Mouse (Mus musculus) midbrain, embryonic 10.5 days (tissue): Measurements from ENCODE around the gene Tnip1. TPM values are rescaled to one million over a fixed set of nuclear protein-coding genes. Genes with fewer than 3 reads are reported as not detected.

Experiments
- DNase-seq: peaks from one replicate; pipeline ENCODE4 v3.0.0-alpha.2; 2017; ENCODE audit warnings: low spot score
- H3K27ac ChIP-seq: fragments of 300-500 bp; sonication (generic); replicated peaks from 2 replicates; pipeline ENCODE4 v1.5.1; 2016; ENCODE audit warnings: mild to moderate bottlenecking
- H3K27me3 ChIP-seq: fragments of 300-500 bp; sonication (generic); 2 replicates; pipeline ENCODE4 v1.6.1; 2016; ENCODE audit warnings: low read depth, mild to moderate bottlenecking; ENCODE audit not compliant: poor library complexity, severe bottlenecking
- H3K36me3 ChIP-seq: fragments of 300-500 bp; sonication (generic); 2 replicates; pipeline ENCODE4 v1.6.1; 2016; ENCODE audit warnings: mild to moderate bottlenecking, moderate library complexity
- H3K4me1 ChIP-seq: fragments of 300-500 bp; sonication (generic); 2 replicates; pipeline ENCODE4 v1.6.1; 2016
- H3K4me3 ChIP-seq: fragments of 300-500 bp; sonication (generic); 2 replicates; pipeline ENCODE4 v1.5.1; 2016; ENCODE audit warnings: mild to moderate bottlenecking, moderate library complexity
- H3K9me3 ChIP-seq: fragments of 300-500 bp; sonication (generic); replicated peaks from 2 replicates; pipeline ENCODE4 v1.6.1; 2016; ENCODE audit warnings: mild to moderate bottlenecking
- WGBS: fragments of 180-500 bp; shearing (Covaris S2); methylation state at CpG from one replicate; pipeline ENCODE4 v1.1.7; 2016; 5-methylcytosine and 5-hydroxymethylcytosine counted together
- polyA plus RNA-seq: library from polyadenylated mRNA; unstranded; fragments of >200 nt; fragmentation: Nextera tagmentation; extraction: Ambion mirVana; gene quantifications from 2 replicates; pipeline ENCODE4 v1.2.1, GENCODE M21; 2016

Gene Tnip1
- polyA plus RNA-seq, 1 experiment from 2014 or later: 9.5 TPM

GRCm38 (mm10) chr11:54984085-54984484, 21.4 kb upstream of the Tnip1 start:
- WGBS: 7% methylated on average over 6 of the region's 6 CpGs
- Histone ChIP-seq H3K27ac (no peak overlapping the region), H3K36me3 (peaks cover 8% of the 10 kb centered on the region), H3K27me3 (no peaks in the 10 kb centered on the region), H3K4me3 (no peak overlapping the region), H3K9me3 (no peaks in the 10 kb centered on the region), H3K4me1 (no peaks in the 10 kb centered on the region)
- peak; percentile 74 for DNase-seq

GRCm38 (mm10) chr11:54982520-54982919, 19.8 kb upstream of the Tnip1 start:
- H3K4me3 ChIP-seq: no peak overlapping the region
- DNase-seq: no peak
- H3K27ac ChIP-seq: no peak overlapping the region
- no peaks in the 10 kb centered on the region for H3K4me1 ChIP-seq
- 89% methylated on average over 6 of the region's 6 CpGs for WGBS
- H3K27me3 ChIP-seq: no peaks in the 10 kb centered on the region
- H3K36me3 ChIP-seq: peaks cover 9% of the 10 kb centered on the region
- no peaks in the 10 kb centered on the region for H3K9me3 ChIP-seq

GRCm38 (mm10) chr11:54981630-54982029, 18.9 kb upstream of the Tnip1 start:
- Histone ChIP-seq H3K27ac (no peak overlapping the region), H3K36me3 (peaks cover 9% of the 10 kb centered on the region), H3K4me3 (no peak overlapping the region), H3K9me3 (no peaks in the 10 kb centered on the region), H3K27me3 (no peaks in the 10 kb centered on the region), H3K4me1 (no peaks in the 10 kb centered on the region)
- no peak for DNase-seq
- 93% methylated on average over 4 of the region's 4 CpGs for WGBS

GRCm38 (mm10) chr11:54977385-54977937, 14.7 kb upstream of the Tnip1 start:
- no peak for DNase-seq
- WGBS: 71% methylated on average over 6 of the region's 6 CpGs
- H3K9me3 ChIP-seq: no peaks in the 10 kb centered on the region

GRCm38 (mm10) chr11:54976351-54976750, 13.6 kb upstream of the Tnip1 start:
- Histone ChIP-seq H3K4me3 (no peak overlapping the region), H3K27me3 (no peaks in the 10 kb centered on the region), H3K4me1 (peaks cover 7% of the 10 kb centered on the region), H3K27ac (no peak overlapping the region), H3K9me3 (no peaks in the 10 kb centered on the region), H3K36me3 (peaks cover 5% of the 10 kb centered on the region; the same call in 1 of the 2 replicates)
- no peak for DNase-seq
- 97% methylated on average over 2 of the region's 2 CpGs for WGBS

More at GRCm38 (mm10) chr11:54977385-54977937, 14.7 kb upstream of the Tnip1 start:
- peaks cover 7% of the 10 kb centered on the region for H3K4me1 ChIP-seq
- H3K36me3 ChIP-seq: peaks cover 9% of the 10 kb centered on the region
- H3K27me3 ChIP-seq: no peaks in the 10 kb centered on the region
- H3K4me3 ChIP-seq: no peak overlapping the region
- no peak overlapping the region for H3K27ac ChIP-seq

- Histone ChIP-seq H3K9me3 (no peaks in the 10 kb centered on the region), H3K36me3 (peaks cover 3% of the 10 kb centered on the region; the same call in 1 of the 2 replicates), H3K27me3 (no peaks in the 10 kb centered on the region), H3K4me1 (peaks cover 7% of the 10 kb centered on the region), H3K4me3 (no peak overlapping the region), H3K27ac (no peak overlapping the region)
- WGBS: 99% methylated on average over 2 of the region's 2 CpGs
- DNase-seq: no peak
Observed at GRCm38 (mm10) chr11:54975756-54976155, 13.0 kb upstream of the Tnip1 start.

GRCm38 (mm10) chr11:54975340-54975739, 12.6 kb upstream of the Tnip1 start:
- no peaks in the 10 kb centered on the region for H3K27me3 ChIP-seq
- 89% methylated on average over 5 of the region's 5 CpGs for WGBS
- peaks cover 7% of the 10 kb centered on the region for H3K4me1 ChIP-seq

GRCm38 (mm10) chr11:54974639-54975038, 11.9 kb upstream of the Tnip1 start:
- WGBS: 96% methylated on average over 4 of the region's 4 CpGs
- Histone ChIP-seq H3K4me3 (no peak overlapping the region), H3K27me3 (no peaks in the 10 kb centered on the region), H3K27ac (no peak overlapping the region), H3K4me1 (peaks cover 7% of the 10 kb centered on the region), H3K36me3 (peaks cover 3% of the 10 kb centered on the region; the same call in 1 of the 2 replicates), H3K9me3 (no peaks in the 10 kb centered on the region)
- no peak for DNase-seq

More at GRCm38 (mm10) chr11:54975340-54975739, 12.6 kb upstream of the Tnip1 start:
- H3K27ac ChIP-seq: no peak overlapping the region
- no peak overlapping the region for H3K4me3 ChIP-seq
- peaks cover 3% of the 10 kb centered on the region; the same call in 1 of the 2 replicates for H3K36me3 ChIP-seq
- DNase-seq: no peak
- H3K9me3 ChIP-seq: no peaks in the 10 kb centered on the region

GRCm38 (mm10) chr11:54973481-54974212, 10.9 kb upstream of the Tnip1 start:
- no peaks in the 10 kb centered on the region for H3K36me3 ChIP-seq
- H3K9me3 ChIP-seq: no peaks in the 10 kb centered on the region
- DNase-seq: no peak
- WGBS: 72% methylated on average over 8 of the region's 8 CpGs
- H3K4me1 ChIP-seq: peaks cover 7% of the 10 kb centered on the region
- H3K4me3 ChIP-seq: no peak overlapping the region
- H3K27me3 ChIP-seq: no peaks in the 10 kb centered on the region
- H3K27ac ChIP-seq: 0 out of 2 replicates have a peak overlapping the region, but pooled peaks have one; percentile 20

GRCm38 (mm10) chr11:54972789-54973188, 10.1 kb upstream of the Tnip1 start:
- no peak for DNase-seq
- 69% methylated on average over 6 of the region's 6 CpGs for WGBS
- Histone ChIP-seq H3K9me3 (no peaks in the 10 kb centered on the region), H3K4me1 (peaks cover 7% of the 10 kb centered on the region), H3K4me3 (no peak overlapping the region), H3K27ac (no peak overlapping the region), H3K36me3 (no peaks in the 10 kb centered on the region), H3K27me3 (no peaks in the 10 kb centered on the region)

GRCm38 (mm10) chr11:54972049-54972723, 9.5 kb upstream of the Tnip1 start:
- peaks cover 7% of the 10 kb centered on the region for H3K4me1 ChIP-seq
- 56% methylated on average over 4 of the region's 4 CpGs for WGBS
- no peak overlapping the region for H3K4me3 ChIP-seq
- no peak for DNase-seq
- H3K27me3 ChIP-seq: no peaks in the 10 kb centered on the region
- H3K36me3 ChIP-seq: no peaks in the 10 kb centered on the region
- H3K27ac ChIP-seq: 0 out of 2 replicates have a peak overlapping the region, but pooled peaks have one; percentile 17
- H3K9me3 ChIP-seq: no peaks in the 10 kb centered on the region

GRCm38 (mm10) chr11:54971365-54972048, 8.8 kb upstream of the Tnip1 start:
- H3K9me3 ChIP-seq: no peaks in the 10 kb centered on the region
- WGBS: 81% methylated on average over 8 of the region's 8 CpGs
- peaks cover 7% of the 10 kb centered on the region for H3K4me1 ChIP-seq
- no peak overlapping the region for H3K27ac ChIP-seq
- no peaks in the 10 kb centered on the region for H3K36me3 ChIP-seq
- no peaks in the 10 kb centered on the region for H3K27me3 ChIP-seq
- DNase-seq: no peak
- no peak overlapping the region for H3K4me3 ChIP-seq
